Mouse (Mus musculus): ENCODE data around the gene Ttc22.

DNA sequence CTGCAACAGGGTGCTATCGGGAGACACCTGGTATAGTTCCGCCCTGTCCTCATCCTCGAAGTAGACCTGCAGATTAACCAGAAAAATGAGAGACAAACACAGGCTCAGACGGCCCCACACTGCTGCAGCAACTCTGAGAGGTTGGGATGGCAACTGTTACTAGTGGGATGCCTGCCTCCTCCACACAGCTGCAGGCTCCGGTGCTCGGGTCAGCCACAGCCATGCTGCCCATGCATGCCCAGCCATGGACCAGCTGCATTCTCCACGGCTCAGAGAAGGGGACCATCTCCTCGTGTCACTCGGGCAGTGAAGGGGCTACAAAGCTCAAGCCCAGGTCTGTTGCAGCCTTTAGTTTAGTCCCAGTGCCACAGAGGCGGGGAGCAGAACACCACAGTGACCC, 43.4 kb downstream of the Ttc22 start:
- TF ChIP-seq CTCF (IDR thresholded peaks at IDR 0.05; ENCODE audit: low read depth) (no peak), EP300 (IDR thresholded peaks at IDR 0.05; ENCODE audit: low read depth) (no peak)

All from liver, postnatal 0 days (tissue).